Mouse (Mus musculus): ENCODE results near the gene Ldb2. TPM values are rescaled to one million over a fixed set of nuclear protein-coding genes. Genes with fewer than 3 reads are reported as not detected.

Gene Ldb2
- total RNA-seq, 2 experiments from 2014 or later = 5.7 to 8.0 TPM

GRCm38 (mm10) chr5:44656707-44657106 is 142.8 kb downstream of the Ldb2 start:
- DNase-seq = no peak
- intact Hi-C loops (cut with DNase I) = loop anchor here (10.0 kb wide), 1 partner anchor 352 kb away; no protein-coding TSS in a partner anchor

GRCm38 (mm10) chr5:44654403-44654802 is 145.1 kb downstream of the Ldb2 start:
- DNase-seq = no peak
- intact Hi-C loops (cut with DNase I) = loop anchor here (10.0 kb wide), 1 partner anchor 350 kb away; no protein-coding TSS in a partner anchor

GRCm38 (mm10) chr5:44646842-44647190 is 152.7 kb downstream of the Ldb2 start:
- no peak for DNase-seq
- intact Hi-C loops (cut with DNase I) = no loop called here

- no peak for DNase-seq
- intact Hi-C loops (cut with DNase I) = no loop called here
Observed at GRCm38 (mm10) chr5:44645952-44646841, 153.3 kb downstream of the Ldb2 start.

- DNase-seq = no peak
- intact Hi-C loops (cut with DNase I) = no loop called here
Observed at GRCm38 (mm10) chr5:44643079-44643478, 156.4 kb downstream of the Ldb2 start.

GRCm38 (mm10) chr5:44641060-44641459 is 158.4 kb downstream of the Ldb2 start:
- intact Hi-C loops (cut with DNase I) = no loop called here

GRCm38 (mm10) chr5:44635546-44635945 is 163.9 kb downstream of the Ldb2 start:
- intact Hi-C loops (cut with DNase I) = no loop called here
- DNase-seq = no peak

More at GRCm38 (mm10) chr5:44641060-44641459, 158.4 kb downstream of the Ldb2 start:
- no peak for DNase-seq

GRCm38 (mm10) chr5:44629034-44629625 is 170.3 kb downstream of the Ldb2 start:
- intact Hi-C loops (cut with DNase I) = no loop called here
- DNase-seq = no peak

GRCm38 (mm10) chr5:44627487-44627886 is 172.0 kb downstream of the Ldb2 start:
- intact Hi-C loops (cut with DNase I) = no loop called here
- no peak for DNase-seq

- DNase-seq = no peak
- intact Hi-C loops (cut with DNase I) = no loop called here
Observed at GRCm38 (mm10) chr5:44626885-44627284, 172.6 kb downstream of the Ldb2 start.

GRCm38 (mm10) chr5:44626114-44626513 is 173.4 kb downstream of the Ldb2 start:
- intact Hi-C loops (cut with DNase I) = no loop called here
- DNase-seq = peak; percentile 32 to 64

GRCm38 (mm10) chr5:44615677-44616076 is 183.8 kb downstream of the Ldb2 start:
- intact Hi-C loops (cut with DNase I) = no loop called here
- no peak for DNase-seq

GRCm38 (mm10) chr5:44608901-44609300 is 190.6 kb downstream of the Ldb2 start:
- no peak for DNase-seq
- intact Hi-C loops (cut with DNase I) = no loop called here

GRCm38 (mm10) chr5:44601340-44601739 is 198.1 kb downstream of the Ldb2 start:
- intact Hi-C loops (cut with DNase I) = no loop called here
- no peak for DNase-seq

GRCm38 (mm10) chr5:44593522-44594218 is 205.8 kb downstream of the Ldb2 start:
- DNase-seq = peak; percentile 10 to 13
- intact Hi-C loops (cut with DNase I) = no loop called here

GRCm38 (mm10) chr5:44590750-44591149 is 208.7 kb downstream of the Ldb2 start:
- intact Hi-C loops (cut with DNase I) = no loop called here
- DNase-seq = no peak

- no peak for DNase-seq
- intact Hi-C loops (cut with DNase I) = no loop called here
Observed at GRCm38 (mm10) chr5:44589318-44589717, 210.2 kb downstream of the Ldb2 start.

GRCm38 (mm10) chr5:44586571-44586970 is 212.9 kb downstream of the Ldb2 start:
- DNase-seq = no peak
- intact Hi-C loops (cut with DNase I) = no loop called here

GRCm38 (mm10) chr5:44579899-44580459 is 219.5 kb downstream of the Ldb2 start:
- DNase-seq = peak in 1 of 2 experiments; percentile 3
- intact Hi-C loops (cut with DNase I) = no loop called here

- intact Hi-C loops (cut with DNase I) = no loop called here
Observed at GRCm38 (mm10) chr5:44576682-44577349, 222.7 kb downstream of the Ldb2 start.

More at GRCm38 (mm10) chr5:44576682-44577349, 222.7 kb downstream of the Ldb2 start:
- no peak for DNase-seq
